Mouse (Mus musculus) hindbrain, embryonic 11.5 days (tissue): ENCODE results near the gene Arhgef40. TPM values are rescaled to one million over a fixed set of nuclear protein-coding genes. Genes with fewer than 3 reads are reported as not detected.

ENCODE experiments used
- ATAC-seq: fragments of 200-750 bp; cut with Nextera tagmentation; 2 replicates; pipeline ENCODE4 v1.8.0; 2017; ENCODE audit warnings: mild to moderate bottlenecking, moderate TSS enrichment, moderate library complexity; ENCODE audit not compliant: low FRiP score
- DNase-seq: peaks from one replicate; pipeline ENCODE4 v3.0.0-alpha.2; 2015; ENCODE audit warnings: low spot score
- H3K27ac ChIP-seq: fragments of 300-500 bp; sonication (generic); 2 replicates; pipeline ENCODE4 v1.5.1; 2014; ENCODE audit warnings: mild to moderate bottlenecking, low read depth, low read length
- H3K27me3 ChIP-seq: fragments of 300-500 bp; sonication (generic); 2 replicates; pipeline ENCODE4 v1.6.1; 2014; ENCODE audit warnings: mild to moderate bottlenecking, low read length, moderate library complexity, mixed read lengths; ENCODE audit not compliant: control insufficient read depth, insufficient read depth
- H3K36me3 ChIP-seq: fragments of 300-500 bp; sonication (generic); 2 replicates; pipeline ENCODE4 v1.6.1; 2014; ENCODE audit warnings: mild to moderate bottlenecking, low read length, moderate library complexity, mixed read lengths; ENCODE audit not compliant: control insufficient read depth, insufficient read depth
- H3K4me1 ChIP-seq: fragments of 300-500 bp; sonication (generic); replicated peaks from 2 replicates; pipeline ENCODE4 v1.6.1; 2014; ENCODE audit warnings: low read length, mixed read lengths; ENCODE audit not compliant: control insufficient read depth, insufficient read depth
- H3K4me2 ChIP-seq: fragments of 300-500 bp; sonication (generic); replicated peaks from 2 replicates; pipeline ENCODE4 v1.6.1; 2014; ENCODE audit warnings: mild to moderate bottlenecking, low read depth, low read length
- H3K4me3 ChIP-seq: fragments of 300-500 bp; sonication (generic); 2 replicates; pipeline ENCODE4 v1.5.1; 2014; ENCODE audit warnings: low read depth, low read length
- H3K9ac ChIP-seq: fragments of 300-500 bp; sonication (generic); 2 replicates; pipeline ENCODE4 v1.6.1; 2014; ENCODE audit warnings: low read depth, low read length
- H3K9me3 ChIP-seq: fragments of 300-500 bp; sonication (generic); 2 replicates; pipeline ENCODE4 v1.6.1; 2016; ENCODE audit warnings: low read length; ENCODE audit not compliant: control insufficient read depth
- WGBS: fragments of 180-500 bp; shearing (Covaris S2); extraction: QIAGEN DNeasy Blood & Tissue Kit; methylation state at CpG from one replicate; pipeline ENCODE4 v1.1.7; 2014; 5-methylcytosine and 5-hydroxymethylcytosine counted together
- polyA plus RNA-seq: library from polyadenylated mRNA; unstranded; fragments of >200 nt; fragmentation: Nextera tagmentation; extraction: Ambion mirVana; gene quantifications from 2 replicates; pipeline ENCODE4 v1.2.1, GENCODE M21; 2014

Arhgef40 gene
- polyA plus RNA-seq, 1 experiment from 2014 or later: 58.5 TPM

- H3K9me3 ChIP-seq: no peaks in the 10 kb centered on the region
- ATAC-seq (no peak), DNase-seq (no peak)
- peaks cover 36% of the 10 kb centered on the region for H3K4me1 ChIP-seq
- 93% methylated on average over 20 of the region's 23 CpGs for WGBS
- no peak overlapping the region for H3K4me2 ChIP-seq
- H3K4me3 ChIP-seq: no peak overlapping the region
- no peaks in the 10 kb centered on the region for H3K27me3 ChIP-seq
- H3K27ac ChIP-seq: no peak overlapping the region
- H3K36me3 ChIP-seq: peaks cover 18% of the 10 kb centered on the region
- no peak overlapping the region for H3K9ac ChIP-seq
Observed at GRCm38 (mm10) chr14:52006771-52007170, 22.3 kb downstream of the Arhgef40 start.

DNA sequence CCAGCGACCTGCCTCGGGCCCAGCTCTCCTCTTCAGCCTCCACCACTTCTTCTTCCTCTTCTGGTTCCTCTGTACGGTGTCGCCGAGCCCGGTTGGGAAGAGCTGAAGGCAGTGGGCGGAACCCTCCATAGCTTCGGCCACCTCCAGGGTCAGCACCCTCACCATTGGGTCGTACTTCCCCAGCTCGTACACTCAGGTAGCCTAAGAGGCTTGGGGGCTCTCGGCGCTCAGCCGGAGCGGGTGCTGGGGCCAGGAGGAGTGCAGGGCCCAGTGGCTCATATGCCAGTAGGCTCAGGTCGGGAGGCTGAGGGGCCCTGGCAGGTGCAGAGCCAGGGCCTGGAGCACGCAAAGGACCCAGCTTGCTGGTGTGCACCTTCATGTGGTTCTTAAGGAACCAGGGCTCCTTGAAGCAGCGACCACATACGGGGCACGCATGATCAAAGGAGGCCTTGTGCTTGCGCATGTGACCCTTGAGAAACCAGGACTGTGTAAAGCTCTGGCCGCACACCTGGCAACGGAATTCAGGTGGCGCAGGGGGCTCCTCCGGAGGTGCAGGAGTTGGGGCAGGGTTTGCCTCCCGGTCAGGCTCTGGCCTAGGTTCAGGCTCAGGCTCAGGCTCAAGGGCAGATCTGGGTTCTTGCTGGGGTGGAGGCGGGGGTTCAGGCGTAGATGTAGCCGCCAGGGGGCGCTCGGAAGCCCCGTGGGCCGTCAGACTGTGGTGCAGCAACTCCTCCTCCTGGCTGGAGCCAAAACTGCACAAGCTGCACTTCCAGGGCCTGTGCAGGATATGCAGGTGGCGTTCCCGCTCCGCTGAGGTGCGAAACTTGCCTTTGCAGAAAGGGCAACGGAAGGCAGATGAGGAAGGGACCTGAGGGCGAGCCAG is 24.0 kb downstream of the Arhgef40 start:
- Histone ChIP-seq H3K9me3 (no peaks in the 10 kb centered on the region), H3K27me3 (no peaks in the 10 kb centered on the region), H3K27ac (peak overlapping the region; percentile 63; the same call in 1 of the 2 replicates), H3K4me1 (peaks cover 38% of the 10 kb centered on the region), H3K36me3 (peaks cover 12% of the 10 kb centered on the region), H3K4me3 (peak overlapping the region; percentile 21), H3K9ac (peak overlapping the region; percentile 54), H3K4me2 (peak overlapping the region; percentile 49)
- ATAC-seq (peak; percentile 12), DNase-seq (peak; percentile 96)
- 55% methylated on average over 38 of the region's 38 CpGs for WGBS

GRCm38 (mm10) chr14:52009361-52009760 is 24.8 kb downstream of the Arhgef40 start:
- DNase-seq (no peak), ATAC-seq (no peak)
- Histone ChIP-seq H3K36me3 (peaks cover 12% of the 10 kb centered on the region), H3K9ac (peak overlapping the region; percentile 54), H3K27ac (peak overlapping the region; percentile 63; the same call in 1 of the 2 replicates), H3K4me2 (peak overlapping the region; percentile 49), H3K4me3 (peak overlapping the region; percentile 21), H3K4me1 (peaks cover 34% of the 10 kb centered on the region), H3K9me3 (no peaks in the 10 kb centered on the region), H3K27me3 (no peaks in the 10 kb centered on the region)
- 27% methylated on average over 26 of the region's 26 CpGs for WGBS

GRCm38 (mm10) chr14:52009841-52010240 is 25.3 kb downstream of the Arhgef40 start:
- WGBS: 46% methylated on average over 6 of the region's 6 CpGs
- ATAC-seq: no peak
- H3K4me2 ChIP-seq: peak overlapping the region; percentile 49
- no peaks in the 10 kb centered on the region for H3K27me3 ChIP-seq
- H3K36me3 ChIP-seq: peaks cover 12% of the 10 kb centered on the region
- H3K4me3 ChIP-seq: peak overlapping the region; percentile 32
- H3K9ac ChIP-seq: peak overlapping the region; percentile 48
- DNase-seq: no peak
- H3K27ac ChIP-seq: peak overlapping the region; percentile 100
- H3K9me3 ChIP-seq: no peaks in the 10 kb centered on the region
- peaks cover 29% of the 10 kb centered on the region for H3K4me1 ChIP-seq

DNA sequence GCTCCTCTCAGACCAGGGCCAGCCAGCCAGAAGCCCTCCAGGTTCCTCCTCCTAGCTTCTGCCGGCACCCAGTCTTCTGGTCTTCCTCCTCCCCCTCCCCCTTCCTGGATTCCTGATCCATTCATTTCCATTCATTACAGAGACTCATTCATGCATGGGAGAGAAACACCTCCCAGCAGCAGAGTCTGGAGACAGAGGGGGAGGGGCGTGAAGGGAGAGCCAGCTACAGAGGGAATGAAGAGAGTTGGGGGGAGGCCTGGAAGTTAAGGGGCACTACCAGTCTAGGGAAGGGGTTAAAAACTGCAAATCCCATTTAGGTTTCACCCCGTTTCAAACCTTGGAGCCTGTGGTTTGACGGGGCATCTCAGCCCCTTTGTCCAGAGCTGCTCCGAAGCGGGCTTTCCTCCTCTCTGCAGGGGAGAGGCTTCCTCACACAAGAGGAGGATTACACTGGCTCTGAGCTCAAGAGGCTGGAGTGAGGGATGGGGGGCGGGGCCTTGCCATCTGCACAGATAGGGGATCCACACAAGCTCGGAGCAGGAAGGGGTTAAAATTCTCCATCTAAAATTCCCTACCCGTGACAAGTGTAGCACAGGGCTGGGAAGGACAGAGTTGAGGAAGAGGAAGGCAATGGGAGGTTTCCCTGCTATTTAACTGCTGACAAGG is 26.1 kb downstream of the Arhgef40 start:
- H3K4me3 ChIP-seq: peak overlapping the region; percentile 32
- peak overlapping the region; percentile 100 for H3K27ac ChIP-seq
- no peaks in the 10 kb centered on the region for H3K27me3 ChIP-seq
- H3K36me3 ChIP-seq: peaks cover 12% of the 10 kb centered on the region
- peak overlapping the region; percentile 60 for H3K9ac ChIP-seq
- 0% methylated on average over 9 of the region's 9 CpGs for WGBS
- H3K4me1 ChIP-seq: peaks cover 29% of the 10 kb centered on the region
- H3K9me3 ChIP-seq: no peaks in the 10 kb centered on the region
- peak overlapping the region; percentile 49 for H3K4me2 ChIP-seq
- peak; percentile 91 for DNase-seq
- ATAC-seq: peak; percentile 87

DNA sequence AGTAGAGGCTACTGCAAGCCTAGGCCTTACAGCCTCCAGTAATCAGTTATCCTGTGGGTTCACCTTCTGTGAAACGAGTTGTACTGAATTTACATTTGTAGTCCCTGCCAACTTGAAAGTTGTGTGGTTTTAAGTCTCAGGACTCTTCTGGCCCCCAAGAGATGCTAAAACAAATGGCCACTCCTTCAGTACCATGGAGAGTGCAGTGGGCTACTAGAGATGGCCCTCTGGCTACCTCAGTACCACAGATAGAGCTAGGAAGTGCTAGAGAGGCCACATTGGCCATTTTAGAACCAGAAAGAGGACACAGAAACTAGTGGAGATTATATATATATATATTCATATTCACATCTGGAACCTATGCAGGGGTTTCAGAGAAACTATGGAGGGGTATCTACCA is 27.2 kb downstream of the Arhgef40 start:
- Histone ChIP-seq H3K4me1 (peaks cover 31% of the 10 kb centered on the region), H3K9ac (no peak overlapping the region), H3K4me3 (no peak overlapping the region), H3K4me2 (peak overlapping the region; percentile 49; the same call in 1 of the 2 replicates), H3K27me3 (no peaks in the 10 kb centered on the region), H3K9me3 (no peaks in the 10 kb centered on the region), H3K27ac (peak overlapping the region; percentile 100), H3K36me3 (peaks cover 10% of the 10 kb centered on the region)
- ATAC-seq (no peak), DNase-seq (no peak)
- 52% methylated on average over 1 of the region's 1 CpGs for WGBS

GRCm38 (mm10) chr14:52012085-52012484 is 27.6 kb downstream of the Arhgef40 start:
- Histone ChIP-seq H3K9ac (peak overlapping the region; percentile 98; the same call in 1 of the 2 replicates), H3K27me3 (no peaks in the 10 kb centered on the region), H3K4me3 (0 out of 2 replicates have a peak overlapping the region, but pooled peaks have one; percentile 84), H3K9me3 (no peaks in the 10 kb centered on the region), H3K36me3 (peaks cover 6% of the 10 kb centered on the region), H3K27ac (peak overlapping the region; percentile 100), H3K4me1 (peaks cover 33% of the 10 kb centered on the region), H3K4me2 (peak overlapping the region; percentile 71)
- ATAC-seq: no peak
- 72% methylated on average over 4 of the region's 4 CpGs for WGBS
- no peak for DNase-seq

- peak overlapping the region; percentile 84 for H3K4me3 ChIP-seq
- DNase-seq: no peak
- H3K4me2 ChIP-seq: peak overlapping the region; percentile 71
- H3K4me1 ChIP-seq: peaks cover 34% of the 10 kb centered on the region
- no peaks in the 10 kb centered on the region for H3K9me3 ChIP-seq
- whole genome bisulfite sequencing: 50% methylated on average over 5 of the region's 5 CpGs
- H3K9ac ChIP-seq: peak overlapping the region; percentile 98; the same call in 1 of the 2 replicates
- H3K27ac ChIP-seq: peak overlapping the region; percentile 100
- peaks cover 3% of the 10 kb centered on the region for H3K36me3 ChIP-seq
- H3K27me3 ChIP-seq: no peaks in the 10 kb centered on the region
- no peak for ATAC-seq
Observed at GRCm38 (mm10) chr14:52012553-52012952, 28.0 kb downstream of the Arhgef40 start.
